Mouse (Mus musculus) mouse trophoblast stem cell (cell line): ENCODE results near the gene Creb3.
"Not testable (repeated sequence)": the region's sequence is repeated elsewhere in the genome, so short reads cannot be mapped to it uniquely, and the experiment has no call there.

ENCODE experiments used
- in situ Hi-C, 2 experiments: fragments of 300-500 bp; cut with MseI, MboI; formaldehyde crosslinking; loops; 2 replicates in 1 of 2; 3 replicates in 1 of 2; pipeline ENCODE4 v1.15.1; 2025

Creb3 gene

GRCm38 (mm10) chr4:43583421-43583820 is 21.3 kb downstream of the Creb3 start:
- in situ Hi-C loops = no loop called here

- in situ Hi-C loops = no loop called here
Measured at GRCm38 (mm10) chr4:43584444-43585416, 22.6 kb downstream of the Creb3 start, which contains the start of gene Msmp. Msmp (minus strand) TSS chr4:43584494.

GRCm38 (mm10) chr4:43585682-43586081 is 23.6 kb downstream of the Creb3 start:
- in situ Hi-C loops = no loop called here

- in situ Hi-C loops = no loop called here
Measured at GRCm38 (mm10) chr4:43586411-43586810, 24.3 kb downstream of the Creb3 start.

GRCm38 (mm10) chr4:43587681-43588080 is 25.5 kb downstream of the Creb3 start:
- in situ Hi-C loops = no loop called here

- in situ Hi-C loops = no loop called here
Measured at GRCm38 (mm10) chr4:43591543-43591942, 29.4 kb downstream of the Creb3 start.

GRCm38 (mm10) chr4:43591961-43592360 is 29.8 kb downstream of the Creb3 start:
- in situ Hi-C loops = no loop called here

GRCm38 (mm10) chr4:43593453-43593852 is 31.3 kb downstream of the Creb3 start:
- in situ Hi-C loops = no loop called here

- in situ Hi-C loops = not testable (repeated sequence)
Measured at GRCm38 (mm10) chr4:43596597-43596996, 34.5 kb downstream of the Creb3 start.

GRCm38 (mm10) chr4:43598200-43598599 is 36.1 kb downstream of the Creb3 start:
- in situ Hi-C loops = no loop called here

- in situ Hi-C loops = no loop called here
Measured at GRCm38 (mm10) chr4:43598650-43599380, 36.7 kb downstream of the Creb3 start.

- in situ Hi-C loops = no loop called here
Measured at GRCm38 (mm10) chr4:43600195-43600934, 38.2 kb downstream of the Creb3 start.

- in situ Hi-C loops = no loop called here
Measured at GRCm38 (mm10) chr4:43604099-43604498, 42.0 kb downstream of the Creb3 start.

- in situ Hi-C loops = no loop called here
Measured at GRCm38 (mm10) chr4:43604751-43605685, 42.9 kb downstream of the Creb3 start.

- in situ Hi-C loops = no loop called here
Measured at GRCm38 (mm10) chr4:43612534-43612933, 50.4 kb downstream of the Creb3 start.

- in situ Hi-C loops = no loop called here
Measured at GRCm38 (mm10) chr4:43613060-43613730, 51.1 kb downstream of the Creb3 start.
